11 mouse cellular contexts compared by ENCODE assay signal in the genomic region with DNA sequence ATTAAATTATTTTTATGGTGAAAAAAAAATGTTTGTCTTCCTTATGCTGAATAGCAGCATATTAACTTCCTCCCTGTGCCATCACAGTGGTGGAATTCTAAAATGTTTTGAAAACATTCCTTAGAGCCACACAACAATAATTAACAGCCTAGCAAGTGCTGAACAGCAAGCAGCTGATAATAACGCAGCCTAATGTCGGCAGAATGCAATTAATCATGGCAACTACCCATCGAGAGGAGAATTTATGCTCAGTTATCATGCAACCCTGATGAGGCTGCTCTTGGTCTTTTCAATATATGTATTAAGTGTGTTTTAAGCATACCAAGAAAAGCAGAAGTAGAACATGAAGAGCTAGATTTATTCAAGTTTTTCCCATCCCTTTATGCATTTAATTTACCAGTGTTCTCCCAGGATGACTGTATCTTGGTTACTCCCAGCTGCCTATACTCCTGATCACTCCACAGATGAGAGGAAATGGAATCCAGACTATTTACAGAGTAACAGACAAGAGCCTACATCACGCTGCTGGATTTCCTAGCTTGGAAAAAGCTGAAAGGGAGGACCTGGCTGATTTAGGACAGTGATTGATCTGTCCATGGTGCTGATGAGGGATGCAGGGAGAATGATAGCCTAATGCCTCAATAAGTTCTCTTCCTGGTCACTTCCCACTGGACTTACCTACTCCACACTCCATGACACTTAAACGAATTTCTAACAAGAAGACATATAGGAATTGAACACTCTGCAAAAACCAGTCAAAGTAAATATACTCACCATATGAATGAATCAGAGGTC.
DNase-seq lines count a peak whose midpoint lies in the region; ATAC-seq and TF ChIP-seq lines count a peak whose summit lies in the region.
"Had no signal": no experiment of that assay in that cellular context is flagged by ENCODE, and none has a peak within 500 bp of the region (broad histone marks: within the 10 kb centered on the region; RNA-seq: fewer than 3 reads in every experiment).

No protein-coding gene starts in this region.

- TF ChIP-seq POLR2A in MEL (IDR thresholded peaks at IDR 0.05; ENCODE audit: control insufficient read depth in 1 of 2, insufficient read depth in 1 of 2, low read depth in 1 of 2, low read length in 2 of 2, poor library complexity in 1 of 2), result no peak
- no peak for TF ChIP-seq POLR2A in limb, embryonic 14.5 days (IDR thresholded peaks at IDR 0.05; ENCODE audit: borderline replicate concordance, extremely low read depth, insufficient read depth, insufficient read length)

- 41% methylated on average over 5 of the region's 5 CpGs for WGBS in kidney, postnatal 0 days
- WGBS in kidney, embryonic 14.5 days, result 54% methylated on average over 5 of the region's 5 CpGs
- WGBS in limb, embryonic 14.5 days, result 51% methylated on average over 5 of the region's 5 CpGs

- peak; percentile 55 for DNase-seq in kidney, postnatal 0 days (ENCODE audit: low spot score)
- peak; percentile 41 for DNase-seq in MEL (ENCODE audit: low read depth, low spot score)
- DNase-seq in brain, adult 2 months (ENCODE audit: low read depth, low spot score), result peak; percentile 12
- DNase-seq in limb, embryonic 14.5 days (ENCODE audit: low spot score), result peak; percentile 66
- no peak for DNase-seq in frontal cortex, postnatal 14 days (ENCODE audit: low spot score in 2 of 2)
- no peak for DNase-seq in liver
- DNase-seq: cerebellum, postnatal 25 days; right cerebral cortex, postnatal 25 days had no signal

- H3K4me2 ChIP-seq in kidney, postnatal 0 days (ENCODE audit: low read length), result no peak overlapping the region
- no peak overlapping the region for H3K4me2 ChIP-seq in kidney, embryonic 14.5 days (replicated peaks; ENCODE audit: low read depth, low read length)
- H3K4me2 ChIP-seq in limb, embryonic 14.5 days (replicated peaks; ENCODE audit: low read depth, low read length, severe bottlenecking), result no peak overlapping the region
- H3K4me2 ChIP-seq: limb, embryonic 15.5 days had no signal

- no peak for ATAC-seq in kidney, postnatal 0 days (replicated peaks; ENCODE audit: low FRiP score, low read depth)
- ATAC-seq in kidney, embryonic 14.5 days (ENCODE audit: low FRiP score, low TSS enrichment), result no peak
- ATAC-seq in limb, embryonic 14.5 days (ENCODE audit: low FRiP score, low read depth), result no peak

- H3K79me2 ChIP-seq in MEL (ENCODE audit: control insufficient read depth, insufficient read depth, low read length, poor library complexity), result no peaks in the 10 kb centered on the region

- no peaks in the 10 kb centered on the region for H3K27me3 ChIP-seq in kidney, postnatal 0 days (ENCODE audit: insufficient read depth, low read length)
- no peaks in the 10 kb centered on the region for H3K27me3 ChIP-seq in kidney, embryonic 14.5 days (ENCODE audit: control insufficient read depth, insufficient read depth, low read length)
- no peaks in the 10 kb centered on the region for H3K27me3 ChIP-seq in MEL (ENCODE audit: control insufficient read depth in 1 of 2, insufficient read depth in 2 of 2, low read length in 2 of 2)
- no peaks in the 10 kb centered on the region for H3K27me3 ChIP-seq in limb, embryonic 14.5 days (ENCODE audit: control insufficient read depth, insufficient read depth, low read length)
- H3K27me3 ChIP-seq: limb, embryonic 15.5 days had no signal

- no peaks in the 10 kb centered on the region for H3K4me1 ChIP-seq in kidney, postnatal 0 days (replicated peaks; ENCODE audit: insufficient read depth, low read length)
- no peaks in the 10 kb centered on the region for H3K4me1 ChIP-seq in kidney, embryonic 14.5 days (ENCODE audit: control insufficient read depth, insufficient read depth, low read length)
- no peaks in the 10 kb centered on the region for H3K4me1 ChIP-seq in MEL (ENCODE audit: control insufficient read depth in 1 of 2, insufficient read depth in 2 of 2, low read length in 2 of 2)
- no peaks in the 10 kb centered on the region for H3K4me1 ChIP-seq in limb, embryonic 14.5 days (ENCODE audit: control insufficient read depth, insufficient read depth, low read length)
- H3K4me1 ChIP-seq: limb, embryonic 15.5 days had no signal

- H3K36me3 ChIP-seq in kidney, postnatal 0 days (ENCODE audit: insufficient read depth, low read length), result no peaks in the 10 kb centered on the region
- no peaks in the 10 kb centered on the region for H3K36me3 ChIP-seq in kidney, embryonic 14.5 days (ENCODE audit: control insufficient read depth, insufficient read depth, low read length)
- no peaks in the 10 kb centered on the region for H3K36me3 ChIP-seq in MEL (ENCODE audit: control insufficient read depth in 1 of 2, insufficient read depth in 2 of 2, low read length in 2 of 2)
- H3K36me3 ChIP-seq in limb, embryonic 14.5 days (ENCODE audit: control insufficient read depth, insufficient read depth, low read length), result no peaks in the 10 kb centered on the region
- H3K36me3 ChIP-seq: limb, embryonic 15.5 days had no signal

- no peak for TF ChIP-seq EP300 in MEL (IDR thresholded peaks at IDR 0.05; ENCODE audit: low read depth in 1 of 2, low read length in 2 of 2)

- H3K27ac ChIP-seq in kidney, postnatal 0 days, result no peak overlapping the region
- no peak overlapping the region for H3K27ac ChIP-seq in kidney, embryonic 14.5 days (ENCODE audit: low read depth, low read length)
- H3K27ac ChIP-seq in MEL (ENCODE audit: control insufficient read depth, low read depth, low read length), result no peak overlapping the region
- H3K27ac ChIP-seq in limb, embryonic 14.5 days (replicated peaks; ENCODE audit: low read depth, low read length), result no peak overlapping the region
- H3K27ac ChIP-seq: limb, embryonic 15.5 days; macrophage had no signal

- no peaks in the 10 kb centered on the region for H3K9me3 ChIP-seq in kidney, postnatal 0 days (replicated peaks; ENCODE audit: low read length)
- no peaks in the 10 kb centered on the region for H3K9me3 ChIP-seq in kidney, embryonic 14.5 days (ENCODE audit: control insufficient read depth, low read length)
- H3K9me3 ChIP-seq in MEL (replicated peaks; ENCODE audit: insufficient read depth, low read length), result no peaks in the 10 kb centered on the region
- H3K9me3 ChIP-seq in limb, embryonic 14.5 days (ENCODE audit: control insufficient read depth, low read length), result no peaks in the 10 kb centered on the region
- H3K9me3 ChIP-seq: limb, embryonic 15.5 days had no signal

- no peak for TF ChIP-seq RAD21 in MEL (IDR thresholded peaks at IDR 0.05; ENCODE audit: low read depth, low read length)

- no peak overlapping the region for H3K4me3 ChIP-seq in kidney, postnatal 0 days (replicated peaks; ENCODE audit: low read depth, low read length)
- no peak overlapping the region for H3K4me3 ChIP-seq in kidney, embryonic 14.5 days (ENCODE audit: low read length)
- no peak overlapping the region for H3K4me3 ChIP-seq in MEL (ENCODE audit: control insufficient read depth in 1 of 2, insufficient read depth in 1 of 2, low read depth in 2 of 2, low read length in 2 of 2)
- H3K4me3 ChIP-seq in limb, embryonic 14.5 days (replicated peaks; ENCODE audit: low read length), result no peak overlapping the region
- H3K4me3 ChIP-seq: limb, embryonic 15.5 days had no signal

- no peak for TF ChIP-seq CTCF in kidney, postnatal 0 days (IDR thresholded peaks at IDR 0.05; ENCODE audit: low read depth)
- TF ChIP-seq CTCF in MEL (IDR thresholded peaks at IDR 0.05 in 2 of 3, conservative IDR thresholded peaks at IDR 0.05 in 1 of 3; ENCODE audit: control insufficient read depth in 1 of 3, insufficient read depth in 1 of 3, low read depth in 2 of 3, low read length in 3 of 3, poor library complexity in 1 of 3, severe bottlenecking in 1 of 3), result no peak

- H3K9ac ChIP-seq in kidney, postnatal 0 days (ENCODE audit: low read depth, low read length), result no peak overlapping the region
- H3K9ac ChIP-seq in kidney, embryonic 14.5 days (ENCODE audit: low read depth, low read length), result no peak overlapping the region
- H3K9ac ChIP-seq in MEL (ENCODE audit: control insufficient read depth, low read depth, low read length, poor library complexity, severe bottlenecking), result no peak overlapping the region
- no peak overlapping the region for H3K9ac ChIP-seq in limb, embryonic 14.5 days (ENCODE audit: low read depth, low read length, severe bottlenecking)
- H3K9ac ChIP-seq: limb, embryonic 15.5 days had no signal

TF ChIP-seq in MEL, 35 proteins besides CTCF, POLR2A, EP300 and RAD21:
- no peak for TF ChIP-seq POLR2AphosphoS2 (IDR thresholded peaks at IDR 0.05; ENCODE audit: low read length)
- no peak for TF ChIP-seq ETS1 (IDR thresholded peaks at IDR 0.05; ENCODE audit: low read depth, low read length)
- TF ChIP-seq NELFE (IDR thresholded peaks at IDR 0.05; ENCODE audit: low read depth, low read length), result no peak
- TF ChIP-seq GATA1 (IDR thresholded peaks at IDR 0.05; ENCODE audit: low read depth, low read length), result no peak

Comparison
In these comparisons a context has a peak if more than half of its experiments do, and no peak if none do; other contexts are left out.
1. DNase-seq: peak in kidney, postnatal 0 days (single experiment), MEL (single experiment), brain, adult 2 months (single experiment) and limb, embryonic 14.5 days (single experiment); none in frontal cortex, postnatal 14 days (0 of 2) and liver (single experiment).